Mouse (Mus musculus) G1E (cell line): ENCODE results near the gene Frmpd4. TPM values are rescaled to one million over a fixed set of nuclear protein-coding genes. Genes with fewer than 3 reads are reported as not detected.

Experiments used
- ATAC-seq: 2 replicates; pipeline ENCODE4 v1.8.0; 2016; ENCODE audit warnings: mild to moderate bottlenecking; ENCODE audit not compliant: insufficient number of reproducible peaks, poor library complexity, low FRiP score, severe bottlenecking; ENCODE audit errors: extremely low read depth
- DNase-seq: peaks from one replicate; pipeline ENCODE4 v3.0.0; 2012; ENCODE audit warnings: low spot score
- H3K27me3 ChIP-seq: 2 replicates; pipeline ENCODE4 v1.6.1; 2012; ENCODE audit warnings: mild to moderate bottlenecking, low read length, inconsistent platforms; ENCODE audit not compliant: insufficient read depth
- H3K36me3 ChIP-seq: replicated peaks from 2 replicates; pipeline ENCODE3; 2012; ENCODE audit warnings: mild to moderate bottlenecking, inconsistent platforms
- H3K4me1 ChIP-seq: 2 replicates; pipeline ENCODE4 v1.6.1; 2012; ENCODE audit warnings: low read depth, low read length, inconsistent platforms, mixed read lengths; ENCODE audit not compliant: insufficient read depth
- H3K4me3 ChIP-seq: 2 replicates; pipeline ENCODE4 v1.5.1; 2012; ENCODE audit warnings: low read depth, mild to moderate bottlenecking, inconsistent platforms, low read length, moderate library complexity, mixed read lengths
- H3K9me3 ChIP-seq: replicated peaks from 2 replicates; pipeline ENCODE4 v1.6.1; 2012; ENCODE audit warnings: inconsistent platforms
- CTCF ChIP-seq: IDR thresholded peaks from 2 replicates; pipeline ENCODE4 v1.5.1; 2012; ENCODE audit warnings: low read depth, low read length, inconsistent platforms, mixed read lengths
- GATA1 ChIP-seq: IDR thresholded peaks from 2 replicates; pipeline ENCODE4 v1.6.1; 2012; ENCODE audit warnings: borderline replicate concordance, low read length, inconsistent platforms, mixed read lengths
- GATA2 ChIP-seq: IDR thresholded peaks from 2 replicates; pipeline ENCODE4 v1.6.1; 2012; ENCODE audit warnings: low read depth, low read length, inconsistent platforms, borderline replicate concordance
- POLR2AphosphoS5 ChIP-seq: IDR thresholded peaks from 2 replicates; pipeline ENCODE4 v1.6.1; 2012; ENCODE audit warnings: low read depth, low read length, inconsistent platforms; ENCODE audit not compliant: insufficient replicate concordance
- TAL1 ChIP-seq: conservative IDR thresholded peaks from 2 replicates; pipeline ENCODE4 v1.6.1; 2012; ENCODE audit warnings: low read depth, low read length, inconsistent platforms, mixed read lengths
- polyA plus RNA-seq: library from polyadenylated mRNA; stranded (reverse); fragments of >175 nt; gene quantifications from 2 replicates; pipeline ENCODE4 v1.2.3, GENCODE M21; 2012
- total RNA-seq, 2 experiments: library from RNA; stranded (forward) in 1 of 2; stranded (reverse) in 1 of 2; fragments of 200-1000 nt in 1 of 2; fragments of >200 nt in 1 of 2; fragmentation: Nextera tagmentation in 1 of 2; gene quantifications; 2 replicates each; pipeline ENCODE4 v1.2.3; 2014 to 2017

Gene Frmpd4
- total RNA-seq (2014; fragmentation: Nextera tagmentation) = not detected in 2 replicates
- under 0.01 TPM in 1 of 2 replicates, not detected in the other for total RNA-seq (2017)
- polyA plus RNA-seq = not detected in 2 replicates

DNA sequence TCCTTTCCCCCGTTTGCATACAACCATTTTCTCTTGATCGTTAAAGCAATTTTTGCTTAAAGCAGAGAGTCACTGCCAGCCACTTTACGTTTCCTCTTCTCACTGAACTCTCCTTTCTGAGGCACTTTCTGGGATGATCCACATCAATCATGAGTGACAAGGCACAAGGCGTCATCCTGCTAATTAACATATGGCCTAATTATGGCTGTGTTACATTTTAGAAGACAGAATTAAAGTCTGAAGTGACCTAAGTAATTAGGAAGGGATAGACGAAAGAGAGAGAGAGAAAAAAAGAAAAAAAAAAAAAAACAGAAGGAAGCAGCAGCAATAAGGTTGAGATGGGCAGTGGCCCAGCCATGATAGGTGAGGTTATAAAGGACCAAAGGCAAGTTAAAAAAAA is at the start of gene Frmpd4:
TSS of gene Frmpd4 (minus strand) at position 101 of the 400 bp plus-strand sequence.
- DNase-seq = no peak
- no peak within 1 kb of the TSS for H3K4me3 ChIP-seq
- no peaks in the 10 kb centered on the region for H3K36me3 ChIP-seq
- no peak for ATAC-seq
- no peaks in the 10 kb centered on the region for H3K9me3 ChIP-seq
- H3K27me3 ChIP-seq = no peaks in the 10 kb centered on the region
- TF ChIP-seq POLR2AphosphoS5 = no peak
- no peak for TF ChIP-seq TAL1
- TF ChIP-seq GATA2 = no peak
- TF ChIP-seq CTCF = no peak
- no peak for TF ChIP-seq GATA1
- no peaks in the 10 kb centered on the region for H3K4me1 ChIP-seq

DNA sequence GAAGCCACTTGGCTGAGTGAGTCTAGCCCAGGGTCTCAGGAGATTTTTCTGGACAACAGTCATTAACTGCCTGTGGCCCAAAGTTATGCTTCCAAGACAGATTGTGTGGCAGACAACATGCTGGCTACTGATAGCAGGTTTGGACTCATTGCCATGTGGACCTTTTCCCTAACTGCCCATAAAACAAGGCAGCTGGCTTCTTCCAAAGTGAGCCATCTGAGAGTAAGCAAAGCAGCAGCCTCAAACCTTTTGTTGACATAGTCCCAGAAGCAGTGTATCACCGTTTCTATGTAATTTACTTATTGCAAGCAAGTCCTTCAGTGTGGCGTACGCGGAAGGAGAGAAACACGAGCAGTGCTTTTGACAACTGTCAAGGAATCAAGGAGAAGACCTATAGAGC is 18.2 kb upstream of the Frmpd4 start:
- H3K4me3 ChIP-seq = no peak overlapping the region
- H3K4me1 ChIP-seq = no peaks in the 10 kb centered on the region
- H3K27me3 ChIP-seq = no peaks in the 10 kb centered on the region
- no peaks in the 10 kb centered on the region for H3K9me3 ChIP-seq
- TF ChIP-seq CTCF (no peak), GATA1 (no peak), GATA2 (no peak), POLR2AphosphoS5 (no peak), TAL1 (no peak)
- no peak for DNase-seq
- ATAC-seq = no peak
- H3K36me3 ChIP-seq = no peaks in the 10 kb centered on the region

DNA sequence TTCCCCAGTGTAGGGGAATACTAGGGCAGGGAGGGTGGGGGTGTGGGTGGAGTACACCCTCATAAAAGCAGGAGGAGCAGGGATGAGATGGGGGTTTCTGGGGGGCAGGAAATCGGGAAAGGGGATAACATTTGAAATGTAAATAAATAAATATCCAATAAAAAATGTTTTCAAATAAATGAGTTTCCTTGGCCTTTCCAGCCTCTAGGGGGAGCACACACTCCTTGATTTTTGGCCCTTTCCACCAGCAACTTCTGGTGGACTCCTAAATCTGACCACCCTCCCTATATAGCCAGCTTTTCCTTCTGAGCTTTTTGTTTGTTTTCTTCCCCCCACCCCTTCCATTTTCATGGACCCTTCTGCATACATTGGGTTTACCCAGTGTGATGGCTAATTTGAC is 7.3 kb upstream of the Frmpd4 start:
- ATAC-seq (no peak), DNase-seq (no peak)
- no peaks in the 10 kb centered on the region for H3K36me3 ChIP-seq
- H3K27me3 ChIP-seq = no peaks in the 10 kb centered on the region
- no peak for TF ChIP-seq TAL1
- TF ChIP-seq GATA1 = no peak
- TF ChIP-seq POLR2AphosphoS5 = no peak
- TF ChIP-seq GATA2 = no peak
- no peak for TF ChIP-seq CTCF
- no peaks in the 10 kb centered on the region for H3K9me3 ChIP-seq
- H3K4me3 ChIP-seq = no peak overlapping the region
- H3K4me1 ChIP-seq = no peaks in the 10 kb centered on the region

DNA sequence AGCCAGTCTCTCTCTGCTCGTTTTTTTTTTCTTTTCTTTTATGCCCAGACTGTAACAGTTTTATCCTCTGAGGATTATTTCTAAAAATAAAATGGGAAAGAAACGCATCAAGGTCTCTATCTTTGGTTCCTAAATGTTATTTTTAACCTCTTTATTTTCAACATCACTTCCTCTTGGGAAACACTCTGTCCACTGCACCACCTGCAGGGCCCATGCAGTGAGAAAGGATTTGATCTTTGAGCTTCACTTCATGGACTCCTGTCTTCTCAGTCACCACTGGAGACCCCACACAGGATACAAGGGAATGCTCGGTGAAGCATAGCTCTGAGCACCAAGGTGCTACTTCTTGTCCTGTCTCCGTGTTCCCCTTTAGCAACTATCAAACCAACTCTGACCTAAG is 5.2 kb downstream of the Frmpd4 start:
- no peaks in the 10 kb centered on the region for H3K27me3 ChIP-seq
- no peaks in the 10 kb centered on the region for H3K36me3 ChIP-seq
- ATAC-seq (no peak), DNase-seq (no peak)
- no peaks in the 10 kb centered on the region for H3K9me3 ChIP-seq
- H3K4me1 ChIP-seq = no peaks in the 10 kb centered on the region
- no peak overlapping the region for H3K4me3 ChIP-seq
- no peak for TF ChIP-seq GATA1
- no peak for TF ChIP-seq CTCF
- TF ChIP-seq GATA2 = no peak
- TF ChIP-seq TAL1 = no peak
- TF ChIP-seq POLR2AphosphoS5 = no peak

DNA sequence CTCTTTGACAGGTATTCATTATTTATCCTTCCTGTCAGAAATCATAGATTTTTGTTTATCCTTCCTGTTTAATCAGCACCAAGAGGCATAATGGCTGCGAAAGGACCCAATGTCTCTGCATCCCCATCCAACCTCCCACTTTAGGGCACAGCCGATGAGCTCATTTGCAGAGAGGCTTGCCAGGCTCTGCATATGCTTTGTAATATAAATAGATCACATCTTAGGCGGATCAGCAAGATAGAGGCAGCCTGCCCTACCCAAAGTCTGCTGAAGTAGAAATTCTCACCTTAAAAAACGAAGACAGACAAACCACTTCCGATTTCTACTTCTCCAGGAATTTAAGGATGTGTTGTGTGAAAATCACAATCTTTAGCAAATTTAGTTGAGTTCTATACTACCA is 7.8 kb downstream of the Frmpd4 start:
- no peaks in the 10 kb centered on the region for H3K4me1 ChIP-seq
- no peaks in the 10 kb centered on the region for H3K27me3 ChIP-seq
- ATAC-seq (no peak), DNase-seq (no peak)
- H3K9me3 ChIP-seq = no peaks in the 10 kb centered on the region
- no peak for TF ChIP-seq POLR2AphosphoS5
- no peak for TF ChIP-seq GATA2
- no peak for TF ChIP-seq CTCF
- TF ChIP-seq GATA1 = no peak
- TF ChIP-seq TAL1 = no peak
- no peaks in the 10 kb centered on the region for H3K36me3 ChIP-seq
- no peak overlapping the region for H3K4me3 ChIP-seq

DNA sequence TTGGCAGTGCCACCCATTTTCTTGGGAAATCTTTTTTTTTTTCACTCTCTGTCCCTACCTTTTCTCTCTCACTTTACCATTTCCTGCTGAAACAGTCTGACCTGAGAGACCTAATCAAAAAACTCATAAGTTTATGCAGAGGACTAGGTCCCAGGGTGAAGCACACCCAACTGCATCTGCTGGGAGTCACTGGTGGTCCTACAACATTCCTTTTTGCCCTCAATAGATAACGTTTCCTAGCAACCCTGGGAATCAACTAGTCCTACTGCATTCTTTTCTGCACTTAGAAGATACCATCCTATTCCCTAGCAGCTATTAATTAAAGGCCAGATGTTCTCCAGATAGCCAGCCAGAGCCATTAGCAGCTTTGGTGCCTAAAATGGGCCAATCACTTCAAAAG is 71.8 kb downstream of the Frmpd4 start:
- Histone ChIP-seq H3K4me1 (no peaks in the 10 kb centered on the region), H3K36me3 (no peaks in the 10 kb centered on the region), H3K4me3 (no peak overlapping the region), H3K9me3 (no peaks in the 10 kb centered on the region), H3K27me3 (no peaks in the 10 kb centered on the region)
- DNase-seq (no peak), ATAC-seq (no peak)
- TF ChIP-seq GATA1 (no peak), GATA2 (no peak), POLR2AphosphoS5 (no peak), CTCF (no peak), TAL1 (no peak)

DNA sequence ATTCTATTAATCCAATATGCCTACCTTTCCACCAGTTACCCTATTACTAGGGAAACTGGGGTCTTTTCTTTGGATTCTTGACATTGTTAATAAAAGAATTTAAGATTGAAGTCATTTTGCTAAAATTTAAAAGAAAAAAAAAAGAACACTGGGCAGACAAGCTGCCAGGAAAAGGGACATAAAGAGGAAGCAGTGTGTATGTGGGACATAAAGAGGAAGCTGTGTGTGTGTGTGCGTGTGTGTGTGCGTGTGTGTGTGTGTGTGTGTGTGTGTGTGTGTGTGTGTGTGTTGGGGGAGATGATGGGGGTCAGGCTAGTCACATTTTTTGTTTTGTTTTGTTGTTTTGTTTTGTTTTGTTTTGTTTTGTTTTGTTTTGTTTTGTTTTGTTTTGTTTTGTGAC is 121.8 kb downstream of the Frmpd4 start:
- H3K27me3 ChIP-seq = no peaks in the 10 kb centered on the region
- H3K9me3 ChIP-seq = no peaks in the 10 kb centered on the region
- H3K4me1 ChIP-seq = no peaks in the 10 kb centered on the region
- H3K36me3 ChIP-seq = no peaks in the 10 kb centered on the region
- ATAC-seq = no peak
- TF ChIP-seq GATA2 = no peak
- TF ChIP-seq GATA1 = no peak
- no peak for TF ChIP-seq CTCF
- no peak for TF ChIP-seq POLR2AphosphoS5
- no peak for TF ChIP-seq TAL1
- DNase-seq = no peak
- H3K4me3 ChIP-seq = no peak overlapping the region
